Mouse (Mus musculus) gastrocnemius, postnatal 25 days (tissue): ENCODE measurements around the gene Gm4869. TPM values are rescaled to one million over a fixed set of nuclear protein-coding genes. Genes with fewer than 3 reads are reported as not detected.

Experiments used
- DNase-seq: peaks from one replicate; pipeline ENCODE4 v3.0.0; 2022
- microRNA-seq, 2 experiments: library from miRNA; unstranded; fragments of <30 nt; microRNA quantifications; one replicate each; pipeline ENCODE4 v1.2.0; 2021; ENCODE audit warnings: borderline replicate concordance in 2 of 2
- total RNA-seq, 2 experiments: library from RNA; stranded (reverse); gene quantifications; 1 replicate in 1 of 2; 2 replicates in 1 of 2; pipeline ENCODE4 v1.2.3; 2021

The Gm4869 gene
- total RNA-seq, 2 experiments from 2014 or later = not detected

DNA sequence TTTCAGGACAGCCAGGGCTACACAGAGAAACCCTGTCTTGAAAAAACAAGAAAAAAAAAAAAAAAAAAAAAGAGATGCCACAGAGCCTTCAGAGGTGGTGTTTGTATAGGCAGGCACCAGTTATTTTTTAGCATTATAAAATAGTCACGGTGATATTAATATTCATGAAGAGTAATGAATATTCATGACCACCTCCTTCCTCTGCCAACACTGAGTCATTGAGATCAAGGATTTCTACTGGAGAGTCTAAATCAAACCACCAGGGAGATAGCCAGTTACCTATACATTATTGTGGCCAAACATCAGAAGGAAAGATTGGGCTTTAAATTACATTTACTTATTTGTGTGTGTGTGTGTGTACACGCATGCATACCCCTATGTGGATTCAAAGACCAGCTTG lies 81.3 kb downstream of the Gm4869 start:
- DNase-seq = no peak

DNA sequence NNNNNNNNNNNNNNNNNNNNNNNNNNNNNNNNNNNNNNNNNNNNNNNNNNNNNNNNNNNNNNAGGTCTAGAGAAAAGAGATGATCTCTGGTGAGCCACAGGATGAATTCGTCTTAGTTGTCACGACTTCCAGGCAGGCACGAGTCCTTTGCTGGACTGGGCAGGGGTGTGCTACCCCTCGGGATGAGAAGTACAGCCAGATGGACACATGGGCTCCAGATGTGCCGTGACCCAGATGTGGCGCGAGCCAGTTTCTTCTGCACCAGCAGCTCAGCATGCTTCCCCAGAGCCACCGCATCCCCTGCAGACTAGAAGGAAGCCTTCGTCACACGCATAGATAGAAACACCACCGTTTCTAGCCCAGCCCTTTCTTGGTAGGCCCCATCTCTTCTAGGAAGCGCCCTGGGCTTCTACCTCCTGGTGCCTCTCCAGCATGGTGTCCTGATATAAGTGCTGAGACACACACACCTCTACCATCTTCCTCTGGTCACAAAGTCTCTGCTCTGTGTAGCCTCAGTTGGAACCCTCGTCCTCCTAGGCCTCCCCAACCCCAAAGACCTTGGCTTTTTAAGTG lies 92.8 kb downstream of the Gm4869 start:
- no peak for DNase-seq

DNA sequence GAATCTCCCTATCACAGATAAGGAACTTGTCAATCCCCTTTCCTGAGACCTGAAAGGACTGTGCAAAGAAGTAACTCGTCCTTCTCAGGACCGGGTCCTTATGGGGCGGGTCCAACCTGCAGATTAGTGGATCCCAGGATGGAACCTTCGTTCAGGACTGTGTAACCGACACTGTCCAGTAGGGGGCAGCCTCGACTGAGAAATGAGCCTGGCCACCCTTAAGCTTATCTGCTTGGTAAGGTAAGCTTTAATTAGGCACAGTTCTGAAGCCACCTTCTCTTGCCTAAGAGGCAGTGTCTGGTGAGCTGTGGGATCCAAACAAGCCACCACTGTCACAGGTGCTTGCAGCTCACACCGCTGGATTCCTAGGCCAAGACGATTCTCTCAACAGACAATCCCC lies 94.7 kb downstream of the Gm4869 start:
- peak; percentile 42 for DNase-seq

DNA sequence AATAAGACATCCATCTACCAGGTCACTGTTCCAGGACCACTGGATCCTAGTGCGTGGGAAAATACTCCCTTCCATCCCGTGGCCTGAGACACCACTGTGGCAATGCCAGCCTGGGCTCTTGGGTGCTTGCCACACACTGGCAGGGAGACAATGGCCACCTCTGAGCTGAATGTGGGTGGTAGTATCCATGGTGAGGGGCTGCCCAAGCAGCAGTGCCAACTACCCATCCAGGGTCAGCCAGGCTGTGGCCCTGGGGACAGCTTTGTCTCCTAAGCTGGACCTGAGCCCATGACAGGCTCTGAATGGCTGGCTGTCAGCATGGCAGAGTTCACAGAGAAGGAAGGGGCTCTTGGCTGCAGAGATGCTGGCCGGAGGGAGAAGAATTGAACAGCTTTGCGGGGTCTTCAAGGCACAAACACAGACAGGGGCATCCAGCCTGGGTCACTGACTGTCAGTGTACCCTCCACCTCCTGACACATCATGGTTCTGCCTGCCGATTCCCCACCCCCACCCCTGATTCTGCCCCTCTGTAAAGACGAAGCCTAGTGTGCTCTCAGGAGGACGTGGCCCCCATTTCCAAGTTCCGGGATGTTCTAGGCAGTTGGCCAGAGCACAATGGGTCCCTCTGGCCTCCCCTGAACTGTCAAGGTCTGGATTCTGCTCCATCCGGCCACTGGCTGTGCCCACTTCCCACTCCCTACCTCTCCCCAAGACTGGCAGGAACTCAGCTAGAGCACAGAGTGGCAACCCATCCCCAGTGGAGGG lies 97.5 kb downstream of the Gm4869 start:
- no peak for DNase-seq

Small RNA genes lying within 50 kb of the gene (microRNA-seq; reads per million reads assigned to microRNA genes)
- 0 reads per million in 2 experiments for gene Mir7038

Other genes with a start within 250 kb of the Gm4869 start
- 1 to 10 TPM; 7.5 to 7.6 TPM for gene Mad1l1, start 124.1 kb upstream of the Gm4869 start, total RNA-seq
- 1 to 10 TPM; 5.3 to 6.5 TPM for gene Nudt1, start 124.0 kb upstream of the Gm4869 start, total RNA-seq
- gene Mrm2, start 113.7 kb upstream of the Gm4869 start, total RNA-seq = 1 to 10 TPM; 6.9 to 7.2 TPM
- 1 to 10 TPM; 7.4 to 7.6 TPM for gene Snx8, start 56.4 kb upstream of the Gm4869 start, total RNA-seq
- 10 to 100 TPM; 76.8 to 79.2 TPM for gene Eif3b, start 26.3 kb upstream of the Gm4869 start, total RNA-seq
- 1 to 10 TPM; 4.6 to 5.9 TPM for gene Chst12, start 59.9 kb downstream of the Gm4869 start, total RNA-seq
- not detected for gene Grifin, start 119.4 kb downstream of the Gm4869 start, total RNA-seq
- 1 to 10 TPM; 2.7 to 5.5 TPM for gene Lfng, start 161.7 kb downstream of the Gm4869 start, total RNA-seq
- 1 to 10 TPM; 6.1 to 7.8 TPM for gene Ttyh3, start 203.4 kb downstream of the Gm4869 start, total RNA-seq